Mouse (Mus musculus) spleen, adult 2 months (tissue): ENCODE results near the gene Upk2.

Experiments
- CTCF ChIP-seq: fragments of 200-500 bp; IDR thresholded peaks from 2 replicates; pipeline ENCODE4 v1.5.1; 2011; ENCODE audit warnings: mild to moderate bottlenecking, inconsistent platforms; ENCODE audit not compliant: insufficient read depth, insufficient read length, insufficient replicate concordance; ENCODE audit errors: extremely low read depth
- POLR2A ChIP-seq: fragments of 200-500 bp; IDR thresholded peaks from 2 replicates; pipeline ENCODE4 v1.6.1; 2011; ENCODE audit warnings: low read depth, low read length, inconsistent platforms

- TF ChIP-seq CTCF, result no peak
- TF ChIP-seq POLR2A, result no peak
These were observed 33.6 kb upstream of the Upk2 start for GRCm38 (mm10) chr9:44488416-44488815.
